Comparison of ENCODE assay signal across 12 mouse cellular contexts in genomic region chr14:86509686-86510085, GRCm38 (mm10).
"Had no signal": no experiment of that assay in that cellular context is flagged by ENCODE, and none has a peak within 500 bp of the region (broad histone marks: within the 10 kb centered on the region; RNA-seq: fewer than 3 reads in every experiment).

No protein-coding gene starts in this region.

- H3K9ac ChIP-seq: liver, embryonic 15.5 days; neural tube, embryonic 12.5 days; stomach, embryonic 15.5 days had no signal

- H3K27ac ChIP-seq: limb, embryonic 10.5 days; liver, embryonic 15.5 days; neural tube, embryonic 12.5 days; stomach, embryonic 15.5 days had no signal

- H3K4me3 ChIP-seq: limb, embryonic 10.5 days; liver, embryonic 15.5 days; neural tube, embryonic 12.5 days; stomach, embryonic 15.5 days had no signal

- DNase-seq: kidney, postnatal 25 days; lung, adult 2 months; lung, postnatal 36 days; midbrain, embryonic 14.5 days; thymus, adult 2 months; thymus, postnatal 25 days had no signal

- H3K36me3 ChIP-seq: limb, embryonic 10.5 days; liver, embryonic 15.5 days; neural tube, embryonic 12.5 days; stomach, embryonic 15.5 days had no signal

- ATAC-seq: lung, postnatal 0 days had no signal

- H3K9me3 ChIP-seq: limb, embryonic 10.5 days; liver, embryonic 15.5 days; neural tube, embryonic 12.5 days; stomach, embryonic 15.5 days had no signal

- H3K4me1 ChIP-seq: limb, embryonic 10.5 days; liver, embryonic 15.5 days; neural tube, embryonic 12.5 days; stomach, embryonic 15.5 days had no signal

- H3K27me3 ChIP-seq: liver, embryonic 15.5 days; neural tube, embryonic 12.5 days; stomach, embryonic 15.5 days had no signal

- H3K4me2 ChIP-seq: liver, embryonic 11.5 days; liver, embryonic 15.5 days; neural tube, embryonic 12.5 days; stomach, embryonic 15.5 days had no signal
